In genomic region chr6:97617266-97617743, GRCm38 (mm10) we compare ENCODE assay signal across 8 mouse cellular contexts. TPM values are rescaled to one million over a fixed set of nuclear protein-coding genes. Genes with fewer than 3 reads are reported as not detected.
A peak's percentile ranks its signal among the peaks of the same experiment; 100 is the strongest.
DNase-seq lines count a peak whose midpoint lies in the region; ATAC-seq and TF ChIP-seq lines count a peak whose summit lies in the region.

Frmd4b (minus strand) TSS chr6:97617541.

- ATAC-seq in embryonic facial prominence, embryonic 12.5 days (ENCODE audit: insufficient number of reproducible peaks, insufficient read depth, low FRiP score, low TSS enrichment) = peak; percentile 86
- ATAC-seq in stomach, embryonic 14.5 days (ENCODE audit: insufficient number of reproducible peaks, insufficient read depth, low FRiP score, low read depth) = peak; percentile 83

- no peaks in the 10 kb centered on the region for H3K9me3 ChIP-seq in embryonic facial prominence, embryonic 12.5 days
- no peaks in the 10 kb centered on the region for H3K9me3 ChIP-seq in midbrain, embryonic 10.5 days (replicated peaks)
- no peaks in the 10 kb centered on the region for H3K9me3 ChIP-seq in stomach, embryonic 14.5 days (ENCODE audit: control insufficient read depth, low read depth, low read length)

- no peak for TF ChIP-seq EP300 in heart, adult 2 months (IDR thresholded peaks at IDR 0.05; ENCODE audit: insufficient read depth, low read depth, low read length)

- H3K27me3 ChIP-seq in spleen, adult 2 months (ENCODE audit: control insufficient read depth, insufficient read depth, low read length) = peaks cover 2% of the 10 kb centered on the region
- peaks cover 14% of the 10 kb centered on the region for H3K27me3 ChIP-seq in embryonic facial prominence, embryonic 12.5 days
- no peaks in the 10 kb centered on the region for H3K27me3 ChIP-seq in heart, adult 2 months (ENCODE audit: control insufficient read depth, insufficient read depth, low read length)
- peaks cover 31% of the 10 kb centered on the region for H3K27me3 ChIP-seq in midbrain, embryonic 10.5 days (ENCODE audit: low read depth, poor library complexity, severe bottlenecking)
- no peaks in the 10 kb centered on the region; the same call in 1 of the 2 replicates for H3K27me3 ChIP-seq in stomach, embryonic 14.5 days (ENCODE audit: control insufficient read depth, insufficient read depth, low read length)

- H3K4me2 ChIP-seq in embryonic facial prominence, embryonic 12.5 days (replicated peaks) = peak within 1 kb of the TSS; percentile 88
- H3K4me2 ChIP-seq in stomach, embryonic 14.5 days (replicated peaks; ENCODE audit: low read depth, low read length) = peak within 1 kb of the TSS; percentile 94

- intact Hi-C loops in heart, adult 2 months (cut with DNase I) = loop anchor here (5.0 kb wide), 2 partner anchors 90 to 120 kb away; no protein-coding TSS in a partner anchor
- intact Hi-C loops in left cerebral cortex, postnatal 36 days (cut with DNase I) = no loop called here

- peak within 1 kb of the TSS; percentile 39 for H3K4me3 ChIP-seq in spleen, adult 2 months (ENCODE audit: extremely low read depth, insufficient read depth, insufficient read length)
- H3K4me3 ChIP-seq in embryonic facial prominence, embryonic 12.5 days = peak within 1 kb of the TSS; percentile 57
- H3K4me3 ChIP-seq in heart, adult 2 months = peak within 1 kb of the TSS; percentile 65
- peak within 1 kb of the TSS; percentile 85 for H3K4me3 ChIP-seq in midbrain, embryonic 10.5 days
- H3K4me3 ChIP-seq in stomach, embryonic 14.5 days (ENCODE audit: low read depth, low read length) = peak within 1 kb of the TSS; percentile 64

- WGBS in spleen, adult 2 months = 3% methylated on average over 42 of the region's 42 CpGs
- WGBS in embryonic facial prominence, embryonic 12.5 days = under 1% methylated on average over 40 of the region's 42 CpGs
- under 1% methylated on average over 42 of the region's 42 CpGs for WGBS in heart, adult 2 months
- under 1% methylated on average over 41 of the region's 42 CpGs for WGBS in midbrain, embryonic 10.5 days
- WGBS in stomach, embryonic 14.5 days = under 1% methylated on average over 42 of the region's 42 CpGs

- DNase-seq in spleen, adult 2 months (ENCODE audit: low read depth in 1 of 2, low spot score in 2 of 2) = no peak
- no peak for DNase-seq in spleen, postnatal 36 days (ENCODE audit: low spot score in 2 of 2)
- peak; percentile 76 to 78 for DNase-seq in heart, adult 2 months
- DNase-seq in kidney, adult 18-20 months = peak; percentile 42
- peak; percentile 76 for DNase-seq in left cerebral cortex, postnatal 36 days (ENCODE audit: low spot score in 2 of 2)
- DNase-seq in midbrain, embryonic 10.5 days (ENCODE audit: low spot score) = peak; percentile 88

- H3K4me1 ChIP-seq in spleen, adult 2 months (ENCODE audit: control insufficient read depth, insufficient read depth, insufficient read length) = no peaks in the 10 kb centered on the region
- H3K4me1 ChIP-seq in embryonic facial prominence, embryonic 12.5 days = peaks cover 8% of the 10 kb centered on the region
- no peaks in the 10 kb centered on the region; the same call in 1 of the 2 replicates for H3K4me1 ChIP-seq in heart, adult 2 months (ENCODE audit: control insufficient read depth, insufficient read depth, low read length)
- peaks cover 37% of the 10 kb centered on the region for H3K4me1 ChIP-seq in midbrain, embryonic 10.5 days
- H3K4me1 ChIP-seq in stomach, embryonic 14.5 days (ENCODE audit: control insufficient read depth, insufficient read depth, low read length) = no peaks in the 10 kb centered on the region

- peak within 1 kb of the TSS; percentile 54 for H3K9ac ChIP-seq in embryonic facial prominence, embryonic 12.5 days
- peak within 1 kb of the TSS; percentile 23 for H3K9ac ChIP-seq in heart, adult 2 months (ENCODE audit: low read depth, low read length)
- peak within 1 kb of the TSS; percentile 41 for H3K9ac ChIP-seq in stomach, embryonic 14.5 days (replicated peaks; ENCODE audit: low read depth, low read length)

- TF ChIP-seq POLR2A in spleen, adult 2 months (IDR thresholded peaks at IDR 0.05; ENCODE audit: low read depth, low read length) = no peak
- TF ChIP-seq POLR2A in heart, adult 2 months (IDR thresholded peaks at IDR 0.05; ENCODE audit: insufficient read depth, low read depth, low read length) = no peak

- H3K27ac ChIP-seq in spleen, adult 2 months (ENCODE audit: insufficient read depth, low read length) = no peak within 1 kb of the TSS
- peak within 1 kb of the TSS; percentile 63 for H3K27ac ChIP-seq in embryonic facial prominence, embryonic 12.5 days
- peak within 1 kb of the TSS; percentile 49 for H3K27ac ChIP-seq in heart, adult 2 months
- H3K27ac ChIP-seq in midbrain, embryonic 10.5 days (replicated peaks) = peak within 1 kb of the TSS; percentile 93
- H3K27ac ChIP-seq in stomach, embryonic 14.5 days (ENCODE audit: low read length) = no peak within 1 kb of the TSS

- TF ChIP-seq CTCF in spleen, adult 2 months (IDR thresholded peaks at IDR 0.05; ENCODE audit: extremely low read depth, insufficient read depth, insufficient read length, insufficient replicate concordance) = no peak
- TF ChIP-seq CTCF in heart, adult 2 months (IDR thresholded peaks at IDR 0.05) = no peak

- no peaks in the 10 kb centered on the region for H3K79me2 ChIP-seq in heart, adult 2 months (replicated peaks; ENCODE audit: control insufficient read depth, insufficient read depth, low read length)

- H3K36me3 ChIP-seq in spleen, adult 2 months (ENCODE audit: control insufficient read depth, insufficient read depth, low read length) = no peaks in the 10 kb centered on the region
- no peaks in the 10 kb centered on the region for H3K36me3 ChIP-seq in embryonic facial prominence, embryonic 12.5 days
- H3K36me3 ChIP-seq in heart, adult 2 months (ENCODE audit: control insufficient read depth, insufficient read depth, low read length) = no peaks in the 10 kb centered on the region
- 0 out of 2 replicates have a peak, but pooled peaks cover 3% of the 10 kb centered on the region for H3K36me3 ChIP-seq in midbrain, embryonic 10.5 days
- H3K36me3 ChIP-seq in stomach, embryonic 14.5 days (ENCODE audit: control insufficient read depth, insufficient read depth, low read length) = no peaks in the 10 kb centered on the region

RNA-seq across cellular contexts. Expression of gene Frmd4b, which starts in this region (rescaled TPM):
- polyA plus RNA-seq in spleen, adult 2 months (2012; rRNA removed) = 12.5 and 14.3 TPM in 2 replicates
- polyA plus RNA-seq in embryonic facial prominence, embryonic 12.5 days (2016; fragmentation: Nextera tagmentation; extraction: Ambion mirVana) = 15.0 and 16.5 TPM in 2 replicates
- total RNA-seq in heart, adult 2 months (2021) = 10 to 100 TPM; 11.9 to 18.1 TPM
- polyA plus RNA-seq in heart, adult 2 months (2012; rRNA removed) = 7.3 and 11.0 TPM in 2 replicates
- 10 to 100 TPM; 13.7 to 20.4 TPM for total RNA-seq in left cerebral cortex, postnatal 36 days (2021)
- polyA plus RNA-seq in midbrain, embryonic 10.5 days (2016; fragmentation: Nextera tagmentation; extraction: Ambion mirVana) = 24.8 and 33.9 TPM in 2 replicates
- polyA plus RNA-seq in stomach, embryonic 14.5 days (2014; fragmentation: Nextera tagmentation; extraction: Ambion mirVana) = 19.7 and 22.2 TPM in 2 replicates

Comparison
In these comparisons a context has a peak if more than half of its experiments do, and no peak if none do; other contexts are left out.
1. DNase-seq: peak in heart, adult 2 months (2 of 2), kidney, adult 18-20 months (single experiment), left cerebral cortex, postnatal 36 days (2 of 2) and midbrain, embryonic 10.5 days (single experiment); none in spleen, adult 2 months (0 of 2) and spleen, postnatal 36 days (0 of 2).
2. H3K27ac ChIP-seq: peak in embryonic facial prominence, embryonic 12.5 days (single experiment), heart, adult 2 months (single experiment) and midbrain, embryonic 10.5 days (single experiment); none in spleen, adult 2 months (single experiment) and stomach, embryonic 14.5 days (single experiment).
3. Peak in every context shown above with its lines, with median percentiles within 50 percentile points of each other: H3K4me3 ChIP-seq and H3K9ac ChIP-seq.